Mouse (Mus musculus): ENCODE results near the gene Ccdc84. TPM values are rescaled to one million over a fixed set of nuclear protein-coding genes. Genes with fewer than 3 reads are reported as not detected.

The Ccdc84 gene
- polyA plus RNA-seq (2015; fragmentation: Nextera tagmentation; extraction: Ambion mirVana) = 17.8 and 22.2 TPM in 2 replicates

GRCm38 (mm10) chr9:44418519-44419385 is at the start of gene Ccdc84:
Ccdc84 (minus strand) TSS chr9:44418569.

DNA sequence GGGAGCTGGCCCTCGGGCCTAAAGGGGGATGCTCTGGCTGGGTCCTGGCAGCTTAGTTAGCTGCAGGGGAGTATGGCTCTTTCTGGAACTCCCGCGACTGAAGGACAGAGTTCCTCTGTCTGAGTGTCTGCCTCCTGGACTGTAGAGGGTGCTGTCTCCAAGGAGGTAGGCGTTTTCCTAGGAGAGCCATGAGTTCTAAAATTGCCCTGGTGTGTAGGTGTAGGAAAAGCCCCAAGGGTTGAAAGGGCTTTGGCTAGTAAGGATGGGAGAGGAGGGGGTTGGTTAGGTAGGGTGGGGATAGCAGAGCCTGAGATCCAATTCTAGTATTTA is 36.5 kb upstream of the Ccdc84 start, which contains the start of gene Upk2:
Gene Upk2, minus strand, starts transcription at position 86 of the 330 bp plus-strand sequence.

GRCm38 (mm10) chr9:44440961-44441360 is 22.6 kb upstream of the Ccdc84 start, which contains the start of gene Foxr1:
Foxr1 (minus strand) TSS chr9:44441136.

GRCm38 (mm10) chr9:44406906-44407751 is 11.2 kb downstream of the Ccdc84 start, which contains the start of the genes Rps25 and Trappc4:
Rps25 (plus strand) TSS chr9:44407139.
Trappc4 (minus strand) TSS chr9:44407600.

DNA sequence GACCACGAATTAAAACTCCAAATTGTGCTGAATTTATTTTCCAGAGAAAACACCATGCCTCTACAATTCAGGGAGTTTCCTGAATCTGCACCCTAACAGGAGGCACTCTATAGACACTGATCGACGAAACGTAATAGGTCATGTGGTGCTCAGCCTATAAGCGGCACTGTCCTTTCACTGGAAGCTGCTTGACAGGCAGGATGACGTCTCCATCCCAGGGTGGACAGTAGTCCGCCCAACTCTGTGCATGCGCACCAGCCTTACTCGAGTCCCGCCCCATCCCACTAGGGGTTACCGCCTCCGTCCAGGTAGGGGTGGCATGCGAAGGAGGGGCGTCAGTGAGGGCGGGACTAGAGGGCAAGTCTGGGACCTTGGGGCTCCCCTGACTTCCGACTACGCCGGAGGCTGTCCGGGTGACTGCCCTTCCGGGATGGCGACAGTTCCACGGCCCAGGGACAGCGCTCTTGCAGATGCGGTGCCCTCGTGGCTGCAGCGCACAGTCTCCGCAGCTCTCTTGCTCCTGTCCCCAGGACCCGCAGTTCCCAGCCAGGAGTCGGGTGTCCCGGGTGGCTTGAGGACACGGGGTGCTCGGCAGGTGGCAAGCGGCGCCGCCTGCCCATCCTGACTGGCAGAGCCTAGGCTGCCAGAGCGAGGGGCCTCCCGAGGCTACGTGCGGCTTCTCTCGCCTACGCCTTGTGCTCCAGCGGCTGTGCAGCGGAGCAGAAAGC is 21.5 kb downstream of the Ccdc84 start, which contains the start of gene Slc37a4:
Gene Slc37a4, plus strand, starts transcription at position 169 of the 728 bp plus-strand sequence.

DNA sequence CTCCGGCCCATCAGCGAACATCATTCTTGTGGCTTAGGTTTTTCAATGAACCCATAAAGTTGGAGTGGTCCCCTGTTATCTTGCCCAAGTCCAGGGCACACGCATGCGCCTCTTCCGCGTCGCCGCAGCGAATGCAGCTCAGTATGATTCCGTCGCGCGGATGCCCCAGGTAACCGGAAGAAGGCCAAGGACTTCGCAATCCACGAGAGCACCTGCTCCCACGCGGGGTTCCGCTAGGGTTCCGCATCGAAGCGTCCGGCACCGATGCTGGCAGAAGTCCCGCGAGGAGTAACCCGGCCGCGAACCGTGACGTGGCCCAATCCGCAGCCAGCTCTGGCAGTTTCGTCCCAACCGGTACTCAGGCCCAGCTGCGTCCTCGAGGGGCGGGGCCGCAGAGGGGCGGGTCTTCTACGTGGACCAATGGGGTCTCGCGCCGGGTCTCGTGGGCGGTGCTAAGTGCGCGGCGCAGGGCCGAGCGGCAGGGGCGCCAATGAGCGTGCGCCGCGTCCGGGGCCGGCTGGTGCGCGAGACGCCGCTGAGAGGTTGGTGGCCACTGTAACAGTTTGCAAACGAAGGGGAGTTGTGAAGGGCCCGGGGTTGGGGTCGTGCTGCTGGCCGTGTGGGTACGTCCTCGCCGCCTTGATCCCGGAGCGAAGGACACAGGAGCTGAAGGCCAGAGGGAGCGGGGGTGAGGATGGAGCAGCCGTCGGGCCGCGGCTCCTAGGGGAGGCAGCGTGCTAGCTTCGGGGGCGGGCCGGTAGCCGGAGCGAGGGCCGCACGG is 39.1 kb downstream of the Ccdc84 start, which contains the start of gene Hyou1:
Gene Hyou1, plus strand, starts transcription at position 437 of the 781 bp plus-strand sequence.

GRCm38 (mm10) chr9:44361190-44361917 is 57.0 kb downstream of the Ccdc84 start, which contains the start of gene Vps11:
Vps11 (minus strand) TSS chr9:44361670.

Small RNA genes lying within 50 kb of the gene (microRNA-seq; reads per million reads assigned to microRNA genes)
- gene Mir7085 (ENCODE audit: borderline replicate concordance, insufficient number of aligned reads) = not detected

Other genes with a start within 250 kb of the Ccdc84 start
- 5.7 and 7.4 TPM in 2 replicates for gene Cbl, start 184.5 kb downstream of the Ccdc84 start, polyA plus RNA-seq (2015; fragmentation: Nextera tagmentation; extraction: Ambion mirVana)
- gene Ccdc153, start 177.9 kb downstream of the Ccdc84 start, polyA plus RNA-seq (2015; fragmentation: Nextera tagmentation; extraction: Ambion mirVana) = 2.3 and 4.2 TPM in 2 replicates
- 0.32 and 0.58 TPM in 2 replicates for gene Pdzd3, start 167.1 kb downstream of the Ccdc84 start, polyA plus RNA-seq (2015; fragmentation: Nextera tagmentation; extraction: Ambion mirVana)
- gene Nlrx1, start 150.0 kb downstream of the Ccdc84 start, polyA plus RNA-seq (2015; fragmentation: Nextera tagmentation; extraction: Ambion mirVana) = 14.2 and 22.7 TPM in 2 replicates
- gene Abcg4, start 130.0 kb downstream of the Ccdc84 start, polyA plus RNA-seq (2015; fragmentation: Nextera tagmentation; extraction: Ambion mirVana) = 8.9 and 12.6 TPM in 2 replicates
- 9.4 and 11.5 TPM in 2 replicates for gene Hinfp, start 112.9 kb downstream of the Ccdc84 start, polyA plus RNA-seq (2015; fragmentation: Nextera tagmentation; extraction: Ambion mirVana)
- 10.9 and 11.3 TPM in 2 replicates for gene C2cd2l, start 98.3 kb downstream of the Ccdc84 start, polyA plus RNA-seq (2015; fragmentation: Nextera tagmentation; extraction: Ambion mirVana)
- gene Dpagt1, start 92.5 kb downstream of the Ccdc84 start, polyA plus RNA-seq (2015; fragmentation: Nextera tagmentation; extraction: Ambion mirVana) = 27.4 and 35.8 TPM in 2 replicates
- 99.2 and 108 TPM in 2 replicates for gene H2afx, start 83.9 kb downstream of the Ccdc84 start, polyA plus RNA-seq (2015; fragmentation: Nextera tagmentation; extraction: Ambion mirVana)
- gene Hmbs, start 74.3 kb downstream of the Ccdc84 start, polyA plus RNA-seq (2015; fragmentation: Nextera tagmentation; extraction: Ambion mirVana) = 110 and 170 TPM in 2 replicates
- gene Vps11, start 56.9 kb downstream of the Ccdc84 start, polyA plus RNA-seq (2015; fragmentation: Nextera tagmentation; extraction: Ambion mirVana) = 27.1 and 43.2 TPM in 2 replicates
- gene Hyou1, start 39.1 kb downstream of the Ccdc84 start, polyA plus RNA-seq (2015; fragmentation: Nextera tagmentation; extraction: Ambion mirVana) = 11.9 and 23.6 TPM in 2 replicates
- gene Slc37a4, start 21.7 kb downstream of the Ccdc84 start, polyA plus RNA-seq (2015; fragmentation: Nextera tagmentation; extraction: Ambion mirVana) = 21.6 and 31.8 TPM in 2 replicates
- gene Rps25, start 11.4 kb downstream of the Ccdc84 start, polyA plus RNA-seq (2015; fragmentation: Nextera tagmentation; extraction: Ambion mirVana) = 2,801 and 4,350 TPM in 2 replicates
- 160 and 163 TPM in 2 replicates for gene Trappc4, start 11.0 kb downstream of the Ccdc84 start, polyA plus RNA-seq (2015; fragmentation: Nextera tagmentation; extraction: Ambion mirVana)
- not detected in 2 replicates for gene Foxr1, start 22.6 kb upstream of the Ccdc84 start, polyA plus RNA-seq (2015; fragmentation: Nextera tagmentation; extraction: Ambion mirVana)
- gene Upk2, start 36.4 kb upstream of the Ccdc84 start, polyA plus RNA-seq (2015; fragmentation: Nextera tagmentation; extraction: Ambion mirVana) = 0.11 TPM in 1 of 2 replicates, not detected in the other
- gene Bcl9l, start 64.3 kb upstream of the Ccdc84 start, polyA plus RNA-seq (2015; fragmentation: Nextera tagmentation; extraction: Ambion mirVana) = 8.2 and 8.6 TPM in 2 replicates
- gene Cxcr5, start 143.3 kb upstream of the Ccdc84 start, polyA plus RNA-seq (2015; fragmentation: Nextera tagmentation; extraction: Ambion mirVana) = 0.08 and 0.16 TPM in 2 replicates
- gene Ddx6, start 186.3 kb upstream of the Ccdc84 start, polyA plus RNA-seq (2015; fragmentation: Nextera tagmentation; extraction: Ambion mirVana) = 8.5 and 12.8 TPM in 2 replicates